In the genomic region with DNA sequence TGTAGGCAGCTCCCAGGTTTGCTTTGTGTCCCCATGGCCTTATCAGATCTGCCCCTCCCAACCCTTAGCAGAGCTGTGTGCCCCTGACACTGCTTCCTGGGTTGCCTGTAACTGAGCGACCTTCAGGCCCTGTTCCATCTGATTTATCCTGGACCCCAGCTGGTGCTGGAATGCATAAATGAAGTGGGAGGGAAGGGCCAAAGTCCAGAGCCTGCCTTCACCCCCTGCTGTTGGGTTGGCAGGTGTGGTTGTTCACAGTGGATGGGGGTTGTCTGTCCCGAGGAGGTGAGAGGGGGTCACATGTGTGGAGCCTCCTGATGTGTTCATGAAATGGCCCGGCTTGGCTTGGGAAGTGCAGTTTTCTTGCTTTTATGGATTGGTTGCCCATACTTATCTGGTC, we compare ENCODE assay signal across 10 mouse cellular contexts. TPM values are rescaled to one million over a fixed set of nuclear protein-coding genes. Genes with fewer than 3 reads are reported as not detected.
DNase-seq lines count a peak whose midpoint lies in the region; ATAC-seq and TF ChIP-seq lines count a peak whose summit lies in the region.
"Had no signal": no experiment of that assay in that cellular context is flagged by ENCODE, and none has a peak within 500 bp of the region (broad histone marks: within the 10 kb centered on the region; RNA-seq: fewer than 3 reads in every experiment).

No protein-coding gene starts in this region.

- H3K9me3 ChIP-seq in heart, embryonic 13.5 days, result no peaks in the 10 kb centered on the region
- H3K9me3 ChIP-seq in MEL (replicated peaks; ENCODE audit: insufficient read depth, low read length), result no peaks in the 10 kb centered on the region
- H3K9me3 ChIP-seq in intestine, embryonic 14.5 days (ENCODE audit: control insufficient read depth, low read length), result no peaks in the 10 kb centered on the region
- no peaks in the 10 kb centered on the region for H3K9me3 ChIP-seq in limb, embryonic 14.5 days (ENCODE audit: control insufficient read depth, low read length)
- H3K9me3 ChIP-seq: G1E; megakaryocyte, embryonic 14.5 days had no signal

- no peak for DNase-seq in heart, adult 8-10 months (ENCODE audit: low spot score)
- DNase-seq in MEL (ENCODE audit: low read depth, low spot score), result no peak
- no peak for DNase-seq in intestine, embryonic 14.5 days (ENCODE audit: low spot score)
- no peak for DNase-seq in limb, embryonic 14.5 days (ENCODE audit: low spot score)
- DNase-seq in layer of hippocampus, postnatal 14 days (ENCODE audit: low spot score in 2 of 2), result no peak
- DNase-seq in gastrocnemius, postnatal 10 days, result no peak

- WGBS in heart, embryonic 13.5 days, result 15% methylated on average over 3 of the region's 3 CpGs
- WGBS in intestine, embryonic 14.5 days, result 21% methylated on average over 3 of the region's 3 CpGs
- 10% methylated on average over 3 of the region's 3 CpGs for WGBS in limb, embryonic 14.5 days

- no peak for ATAC-seq in heart, embryonic 13.5 days (ENCODE audit: extremely low read depth, insufficient number of reproducible peaks, low FRiP score, low TSS enrichment)
- peak; percentile 29; the same call in 1 of the 2 replicates for ATAC-seq in intestine, embryonic 14.5 days (replicated peaks; ENCODE audit: low FRiP score, low TSS enrichment, low read depth)
- ATAC-seq in limb, embryonic 14.5 days (ENCODE audit: low FRiP score, low read depth), result no peak
- no peak for ATAC-seq in megakaryocyte progenitor cell, adult 5-6 weeks (replicated peaks; ENCODE audit: poor library complexity)

- TF ChIP-seq POLR2A in MEL (IDR thresholded peaks at IDR 0.05; ENCODE audit: control insufficient read depth in 1 of 2, insufficient read depth in 1 of 2, low read depth in 1 of 2, low read length in 2 of 2, poor library complexity in 1 of 2), result no peak
- TF ChIP-seq POLR2A in limb, embryonic 14.5 days (IDR thresholded peaks at IDR 0.05; ENCODE audit: borderline replicate concordance, extremely low read depth, insufficient read depth, insufficient read length), result no peak

- no peaks in the 10 kb centered on the region for H3K27me3 ChIP-seq in heart, embryonic 13.5 days (replicated peaks)
- H3K27me3 ChIP-seq in MEL (ENCODE audit: control insufficient read depth in 1 of 2, insufficient read depth in 2 of 2, low read length in 2 of 2), result no peaks in the 10 kb centered on the region
- H3K27me3 ChIP-seq in intestine, embryonic 14.5 days (replicated peaks; ENCODE audit: control insufficient read depth, insufficient read depth, low read length), result no peaks in the 10 kb centered on the region
- H3K27me3 ChIP-seq in limb, embryonic 14.5 days (ENCODE audit: control insufficient read depth, insufficient read depth, low read length), result no peaks in the 10 kb centered on the region

- H3K27ac ChIP-seq in heart, embryonic 13.5 days (replicated peaks), result peak overlapping the region; percentile 89
- H3K27ac ChIP-seq in MEL (ENCODE audit: control insufficient read depth, low read depth, low read length), result no peak overlapping the region
- peak overlapping the region; percentile 70 for H3K27ac ChIP-seq in intestine, embryonic 14.5 days (ENCODE audit: low read depth)
- H3K27ac ChIP-seq in limb, embryonic 14.5 days (replicated peaks; ENCODE audit: low read depth, low read length), result peak overlapping the region; percentile 49

- H3K4me2 ChIP-seq in heart, embryonic 13.5 days, result peak overlapping the region; percentile 49
- no peak overlapping the region for H3K4me2 ChIP-seq in intestine, embryonic 14.5 days (ENCODE audit: low read length)
- H3K4me2 ChIP-seq in limb, embryonic 14.5 days (replicated peaks; ENCODE audit: low read depth, low read length, severe bottlenecking), result no peak overlapping the region; the same call in 1 of the 2 replicates

- H3K4me3 ChIP-seq in heart, embryonic 13.5 days, result no peak overlapping the region
- no peak overlapping the region for H3K4me3 ChIP-seq in MEL (ENCODE audit: control insufficient read depth in 1 of 2, insufficient read depth in 1 of 2, low read depth in 2 of 2, low read length in 2 of 2)
- H3K4me3 ChIP-seq in intestine, embryonic 14.5 days (ENCODE audit: low read depth, low read length), result no peak overlapping the region
- no peak overlapping the region for H3K4me3 ChIP-seq in limb, embryonic 14.5 days (replicated peaks; ENCODE audit: low read length)
- H3K4me3 ChIP-seq: megakaryocyte, embryonic 14.5 days had no signal

- no peak for TF ChIP-seq CTCF in MEL (IDR thresholded peaks at IDR 0.05 in 2 of 3, conservative IDR thresholded peaks at IDR 0.05 in 1 of 3; ENCODE audit: control insufficient read depth in 1 of 3, insufficient read depth in 1 of 3, low read depth in 2 of 3, low read length in 3 of 3, poor library complexity in 1 of 3, severe bottlenecking in 1 of 3)

- TF ChIP-seq RAD21 in MEL (IDR thresholded peaks at IDR 0.05; ENCODE audit: low read depth, low read length), result no peak

- H3K36me3 ChIP-seq in heart, embryonic 13.5 days, result no peaks in the 10 kb centered on the region
- no peaks in the 10 kb centered on the region for H3K36me3 ChIP-seq in MEL (ENCODE audit: control insufficient read depth in 1 of 2, insufficient read depth in 2 of 2, low read length in 2 of 2)
- H3K36me3 ChIP-seq in intestine, embryonic 14.5 days (ENCODE audit: control insufficient read depth, insufficient read depth, low read length), result no peaks in the 10 kb centered on the region
- H3K36me3 ChIP-seq in limb, embryonic 14.5 days (ENCODE audit: control insufficient read depth, insufficient read depth, low read length), result 0 out of 2 replicates have a peak, but pooled peaks cover 2% of the 10 kb centered on the region
- H3K36me3 ChIP-seq: G1E had no signal

- no peaks in the 10 kb centered on the region for H3K79me2 ChIP-seq in MEL (ENCODE audit: control insufficient read depth, insufficient read depth, low read length, poor library complexity)

- H3K4me1 ChIP-seq in heart, embryonic 13.5 days, result peaks cover 100% of the 10 kb centered on the region
- H3K4me1 ChIP-seq in MEL (ENCODE audit: control insufficient read depth in 1 of 2, insufficient read depth in 2 of 2, low read length in 2 of 2), result no peaks in the 10 kb centered on the region; a peak in 1 of 4 replicates
- H3K4me1 ChIP-seq in intestine, embryonic 14.5 days (replicated peaks; ENCODE audit: control insufficient read depth, insufficient read depth, low read length), result peaks cover 96% of the 10 kb centered on the region
- H3K4me1 ChIP-seq in limb, embryonic 14.5 days (ENCODE audit: control insufficient read depth, insufficient read depth, low read length), result peaks cover 87% of the 10 kb centered on the region

- TF ChIP-seq EP300 in MEL (IDR thresholded peaks at IDR 0.05; ENCODE audit: low read depth in 1 of 2, low read length in 2 of 2), result no peak

- peak overlapping the region; percentile 68 for H3K9ac ChIP-seq in heart, embryonic 13.5 days
- H3K9ac ChIP-seq in MEL (ENCODE audit: control insufficient read depth, low read depth, low read length, poor library complexity, severe bottlenecking), result no peak overlapping the region
- no peak overlapping the region for H3K9ac ChIP-seq in intestine, embryonic 14.5 days (ENCODE audit: low read length)
- peak overlapping the region; percentile 8; the same call in 1 of the 2 replicates for H3K9ac ChIP-seq in limb, embryonic 14.5 days (ENCODE audit: low read depth, low read length, severe bottlenecking)

RNA-seq across cellular contexts. Expression of a gene that starts 7.7 kb away (rescaled TPM):
- 19.9 and 23.5 TPM in 2 replicates for polyA plus RNA-seq in heart, embryonic 13.5 days (2015; fragmentation: Nextera tagmentation; extraction: Ambion mirVana)
- total RNA-seq in heart, adult 8-10 months (2022), result 10 to 100 TPM in 2 of 4 experiments, 1 to 10 TPM in 2; 7.3 to 13.5 (median 9.5) TPM
- total RNA-seq in MEL (2012; rRNA removed), result 0.42 and 0.62 TPM in 2 replicates
- 1 to 10 TPM in 1 of 2 experiments, not detected in 1; 5.0 TPM for polyA plus RNA-seq in MEL (2012; ENCODE audit: insufficient read depth in 1 of 2, insufficient read length in 2 of 2, low read depth in 1 of 2, low replicate concordance in 2 of 2, missing spikeins in 1 of 2)
- 29.0 and 31.0 TPM in 2 replicates for polyA plus RNA-seq in intestine, embryonic 14.5 days (2014; fragmentation: Nextera tagmentation; extraction: Ambion mirVana)
- polyA plus RNA-seq in limb, embryonic 14.5 days (2012; rRNA removed), result 83.8 and 110 TPM in 2 replicates
- 45.9 and 53.3 TPM in 2 replicates for polyA plus RNA-seq in limb, embryonic 14.5 days (2014; fragmentation: Nextera tagmentation; extraction: Ambion mirVana)
- 1.1 and 1.5 TPM in 2 replicates for total RNA-seq in megakaryocyte progenitor cell, adult 5-6 weeks (2015)
- 0.64 and 1.1 TPM in 2 replicates for total RNA-seq in megakaryocyte progenitor cell, adult 5-6 weeks (2017)
- 10 to 100 TPM; 19.8 to 30.5 TPM for total RNA-seq in layer of hippocampus, postnatal 14 days (2021)
- total RNA-seq in gastrocnemius, postnatal 10 days (2021), result 10 to 100 TPM; 22.2 to 32.3 TPM

RNA-seq across cellular contexts. Expression of a gene that starts 22.6 kb away (rescaled TPM):
- 136 and 139 TPM in 2 replicates for polyA plus RNA-seq in heart, embryonic 13.5 days (2015; fragmentation: Nextera tagmentation; extraction: Ambion mirVana)
- 100 to 1,000 TPM; 145 to 188 (median 160) TPM for total RNA-seq in heart, adult 8-10 months (2022)
- 115 and 121 TPM in 2 replicates for total RNA-seq in MEL (2012; rRNA removed)
- 10 to 100 TPM in 1 of 2 experiments, not detected in 1; 13.6 TPM for polyA plus RNA-seq in MEL (2012; ENCODE audit: insufficient read depth in 1 of 2, insufficient read length in 2 of 2, low read depth in 1 of 2, low replicate concordance in 2 of 2, missing spikeins in 1 of 2)
- 80.5 and 85.9 TPM in 2 replicates for polyA plus RNA-seq in intestine, embryonic 14.5 days (2014; fragmentation: Nextera tagmentation; extraction: Ambion mirVana)
- 72.7 and 80.1 TPM in 2 replicates for polyA plus RNA-seq in limb, embryonic 14.5 days (2012; rRNA removed)
- polyA plus RNA-seq in limb, embryonic 14.5 days (2014; fragmentation: Nextera tagmentation; extraction: Ambion mirVana), result 92.5 and 94.1 TPM in 2 replicates
- total RNA-seq in megakaryocyte progenitor cell, adult 5-6 weeks (2015), result 74.0 and 86.1 TPM in 2 replicates
- total RNA-seq in megakaryocyte progenitor cell, adult 5-6 weeks (2017), result 19.1 and 35.2 TPM in 2 replicates
- 10 to 100 TPM; 69.5 to 80.1 TPM for total RNA-seq in layer of hippocampus, postnatal 14 days (2021)
- 10 to 100 TPM; 79.3 to 82.7 TPM for total RNA-seq in gastrocnemius, postnatal 10 days (2021)

RNA-seq across cellular contexts. Expression of a gene that starts 37.6 kb away (rescaled TPM):
- 15.2 and 15.8 TPM in 2 replicates for polyA plus RNA-seq in heart, embryonic 13.5 days (2015; fragmentation: Nextera tagmentation; extraction: Ambion mirVana)
- total RNA-seq in heart, adult 8-10 months (2022), result 1 to 10 TPM; 6.9 to 9.3 (median 8.1) TPM
- total RNA-seq in MEL (2012; rRNA removed), result 0.16 and 0.19 TPM in 2 replicates
- 1 to 10 TPM in 1 of 2 experiments, not detected in 1; 3.1 TPM for polyA plus RNA-seq in MEL (2012; ENCODE audit: insufficient read depth in 1 of 2, insufficient read length in 2 of 2, low read depth in 1 of 2, low replicate concordance in 2 of 2, missing spikeins in 1 of 2)
- 15.9 and 17.1 TPM in 2 replicates for polyA plus RNA-seq in intestine, embryonic 14.5 days (2014; fragmentation: Nextera tagmentation; extraction: Ambion mirVana)
- 75.7 and 117 TPM in 2 replicates for polyA plus RNA-seq in limb, embryonic 14.5 days (2012; rRNA removed)
- polyA plus RNA-seq in limb, embryonic 14.5 days (2014; fragmentation: Nextera tagmentation; extraction: Ambion mirVana), result 35.7 and 36.8 TPM in 2 replicates
- total RNA-seq in megakaryocyte progenitor cell, adult 5-6 weeks (2015), result 0.07 and 0.49 TPM in 2 replicates
- total RNA-seq in megakaryocyte progenitor cell, adult 5-6 weeks (2017), result 0.17 and 0.34 TPM in 2 replicates
- 1 to 10 TPM; 6.4 to 9.0 TPM for total RNA-seq in layer of hippocampus, postnatal 14 days (2021)
- 10 to 100 TPM in 1 of 2 experiments, 1 to 10 TPM in 1; 9.7 to 13.0 TPM for total RNA-seq in gastrocnemius, postnatal 10 days (2021)

RNA-seq across cellular contexts. Expression of a gene that starts 37.6 kb away (rescaled TPM):
- 65.6 and 72.5 TPM in 2 replicates for polyA plus RNA-seq in heart, embryonic 13.5 days (2015; fragmentation: Nextera tagmentation; extraction: Ambion mirVana)
- total RNA-seq in heart, adult 8-10 months (2022), result 100 to 1,000 TPM; 146 to 154 (median 153) TPM
- 90.7 and 94.3 TPM in 2 replicates for total RNA-seq in MEL (2012; rRNA removed)
- 10 to 100 TPM in 1 of 2 experiments, not detected in 1; 91.8 TPM for polyA plus RNA-seq in MEL (2012; ENCODE audit: insufficient read depth in 1 of 2, insufficient read length in 2 of 2, low read depth in 1 of 2, low replicate concordance in 2 of 2, missing spikeins in 1 of 2)
- polyA plus RNA-seq in intestine, embryonic 14.5 days (2014; fragmentation: Nextera tagmentation; extraction: Ambion mirVana), result 71.6 and 75.3 TPM in 2 replicates
- polyA plus RNA-seq in limb, embryonic 14.5 days (2012; rRNA removed), result 27.0 and 30.2 TPM in 2 replicates
- 52.4 and 54.7 TPM in 2 replicates for polyA plus RNA-seq in limb, embryonic 14.5 days (2014; fragmentation: Nextera tagmentation; extraction: Ambion mirVana)
- 24.6 and 26.3 TPM in 2 replicates for total RNA-seq in megakaryocyte progenitor cell, adult 5-6 weeks (2015)
- total RNA-seq in megakaryocyte progenitor cell, adult 5-6 weeks (2017), result 59.5 and 71.1 TPM in 2 replicates
- total RNA-seq in layer of hippocampus, postnatal 14 days (2021), result 10 to 100 TPM; 61.0 to 66.2 TPM
- total RNA-seq in gastrocnemius, postnatal 10 days (2021), result 10 to 100 TPM; 71.4 to 87.2 TPM

RNA-seq across cellular contexts. Expression of a gene that starts 42.5 kb away (rescaled TPM):
- polyA plus RNA-seq in heart, embryonic 13.5 days (2015; fragmentation: Nextera tagmentation; extraction: Ambion mirVana), result 6.3 and 7.7 TPM in 2 replicates
- 1 to 10 TPM; 2.8 to 6.2 (median 3.6) TPM for total RNA-seq in heart, adult 8-10 months (2022)
- total RNA-seq in MEL (2012; rRNA removed), result 26.2 and 26.3 TPM in 2 replicates
- polyA plus RNA-seq in MEL (2012; ENCODE audit: insufficient read depth in 1 of 2, insufficient read length in 2 of 2, low read depth in 1 of 2, low replicate concordance in 2 of 2, missing spikeins in 1 of 2), result 100 to 1,000 TPM in 1 of 2 experiments, 10 to 100 TPM in 1; 40.3 to 217 TPM
- 27.6 and 30.0 TPM in 2 replicates for polyA plus RNA-seq in intestine, embryonic 14.5 days (2014; fragmentation: Nextera tagmentation; extraction: Ambion mirVana)
- polyA plus RNA-seq in limb, embryonic 14.5 days (2012; rRNA removed), result 29.9 and 31.5 TPM in 2 replicates
- 19.6 and 22.8 TPM in 2 replicates for polyA plus RNA-seq in limb, embryonic 14.5 days (2014; fragmentation: Nextera tagmentation; extraction: Ambion mirVana)
- total RNA-seq in megakaryocyte progenitor cell, adult 5-6 weeks (2015), result 37.1 and 41.2 TPM in 2 replicates
- 42.0 and 53.9 TPM in 2 replicates for total RNA-seq in megakaryocyte progenitor cell, adult 5-6 weeks (2017)
- 1 to 10 TPM; 3.2 to 4.5 TPM for total RNA-seq in layer of hippocampus, postnatal 14 days (2021)
- total RNA-seq in gastrocnemius, postnatal 10 days (2021), result 1 to 10 TPM; 6.6 to 6.9 TPM

Comparison
In these comparisons a context has a peak if more than half of its experiments do, and no peak if none do; other contexts are left out.
1. H3K9ac ChIP-seq: peak in heart, embryonic 13.5 days (single experiment) and limb, embryonic 14.5 days (single experiment); none in MEL (single experiment) and intestine, embryonic 14.5 days (single experiment).